Mouse (Mus musculus) v-Abl transformed pro-B cells (cell line): ENCODE data around the gene Taar4.

Experiments used
- in situ Hi-C, 2 experiments: fragments of 400-800 bp; cut with MboI; formaldehyde crosslinking; loops; one replicate each; pipeline ENCODE4 v1.15.1; 2025; ENCODE audit not compliant: unreplicated experiment in 2 of 2

The Taar4 gene

GRCm38 (mm10) chr10:24006442-24006841 lies 46.1 kb downstream of the Taar4 start:
- in situ Hi-C loops = no loop called here

- in situ Hi-C loops = no loop called here
Observed at GRCm38 (mm10) chr10:24007034-24007433, 46.7 kb downstream of the Taar4 start.

- in situ Hi-C loops = no loop called here
Observed at GRCm38 (mm10) chr10:24008143-24008542, 47.8 kb downstream of the Taar4 start.
